Comparison of ENCODE assay signal across 32 mouse cellular contexts in genomic region chr2:128856673-128857072, GRCm38 (mm10). TPM values are rescaled to one million over a fixed set of nuclear protein-coding genes. Genes with fewer than 3 reads are reported as not detected.
A peak's percentile ranks its signal among the peaks of the same experiment; 100 is the strongest.
DNase-seq lines count a peak whose midpoint lies in the region; ATAC-seq and TF ChIP-seq lines count a peak whose summit lies in the region.
"Had no signal": no experiment of that assay in that cellular context is flagged by ENCODE, and none has a peak within 500 bp of the region (broad histone marks: within the 10 kb centered on the region; RNA-seq: fewer than 3 reads in every experiment).

No protein-coding gene starts in this region.

- ATAC-seq in kidney, postnatal 0 days (replicated peaks; ENCODE audit: low FRiP score, low read depth) = no peak
- ATAC-seq in kidney, embryonic 15.5 days (replicated peaks; ENCODE audit: low FRiP score) = no peak
- ATAC-seq: forebrain, embryonic 14.5 days; inflammation-experienced regulatory T-cells, adult 6 months; liver, embryonic 12.5 days; midbrain, embryonic 16.5 days had no signal

- peak; percentile 42; the same call in 1 of the 2 replicates for TF ChIP-seq CTCF in kidney, postnatal 0 days (IDR thresholded peaks at IDR 0.05; ENCODE audit: low read depth)
- no peak for TF ChIP-seq CTCF in brain, embryonic 14.5 days (IDR thresholded peaks at IDR 0.05; ENCODE audit: borderline replicate concordance, extremely low read depth, insufficient read depth, insufficient read length)

- no peak overlapping the region for H3K9ac ChIP-seq in kidney, postnatal 0 days (ENCODE audit: low read depth, low read length)
- no peak overlapping the region for H3K9ac ChIP-seq in kidney, embryonic 15.5 days
- H3K9ac ChIP-seq: embryonic facial prominence, embryonic 12.5 days; heart, embryonic 12.5 days; hindbrain, embryonic 13.5 days; limb, embryonic 13.5 days; liver, embryonic 12.5 days; neural tube, embryonic 13.5 days; stomach, embryonic 15.5 days had no signal

- H3K4me1 ChIP-seq in kidney, postnatal 0 days (replicated peaks; ENCODE audit: insufficient read depth, low read length) = no peaks in the 10 kb centered on the region
- no peaks in the 10 kb centered on the region for H3K4me1 ChIP-seq in kidney, embryonic 15.5 days
- H3K4me1 ChIP-seq: embryonic facial prominence, embryonic 12.5 days; heart, embryonic 12.5 days; hindbrain, embryonic 13.5 days; limb, embryonic 13.5 days; liver, embryonic 12.5 days; neural tube, embryonic 13.5 days; stomach, embryonic 15.5 days had no signal

- H3K4me3 ChIP-seq in kidney, postnatal 0 days (replicated peaks; ENCODE audit: low read depth, low read length) = no peak overlapping the region
- no peak overlapping the region for H3K4me3 ChIP-seq in kidney, embryonic 15.5 days (replicated peaks)
- H3K4me3 ChIP-seq: embryonic facial prominence, embryonic 12.5 days; gastrocnemius, adult 2 months; heart, embryonic 12.5 days; hindbrain, embryonic 13.5 days; left cerebral cortex, adult 2 months; limb, embryonic 13.5 days; liver, embryonic 12.5 days; myocyte; neural tube, embryonic 13.5 days; stomach, embryonic 15.5 days had no signal

- WGBS in kidney, postnatal 0 days = 84% methylated on average over 1 of the region's 1 CpGs
- 92% methylated on average over 1 of the region's 1 CpGs for WGBS in kidney, embryonic 15.5 days

- peaks cover 14% of the 10 kb centered on the region; the same call in 1 of the 2 replicates for H3K36me3 ChIP-seq in kidney, postnatal 0 days (ENCODE audit: insufficient read depth, low read length)
- peaks cover 23% of the 10 kb centered on the region for H3K36me3 ChIP-seq in kidney, embryonic 15.5 days
- H3K36me3 ChIP-seq: stomach, embryonic 15.5 days had no signal

- H3K9me3 ChIP-seq in kidney, postnatal 0 days (replicated peaks; ENCODE audit: low read length) = no peaks in the 10 kb centered on the region
- H3K9me3 ChIP-seq in kidney, embryonic 15.5 days (replicated peaks) = no peaks in the 10 kb centered on the region
- H3K9me3 ChIP-seq: embryonic facial prominence, embryonic 12.5 days; heart, embryonic 12.5 days; hindbrain, embryonic 13.5 days; liver, embryonic 12.5 days; neural tube, embryonic 13.5 days; stomach, embryonic 15.5 days had no signal

- peak; percentile 19 for DNase-seq in kidney, postnatal 0 days (ENCODE audit: low spot score)
- DNase-seq in 3T3-L1 (ENCODE audit: low read depth, low spot score) = peak; percentile 12
- DNase-seq in A20 (ENCODE audit: low read depth, low spot score) = peak; percentile 39
- peak; percentile 3 for DNase-seq in brain, embryonic 14.5 days (ENCODE audit: low read depth)
- no peak for DNase-seq in cerebellum, adult 9-10 months
- no peak for DNase-seq in urinary bladder, postnatal 10 days (ENCODE audit: low spot score)
- DNase-seq: adrenal gland, adult 8-10 months; cerebellum, adult 9-11 months; embryo, embryonic 11 days; gastrocnemius, adult 2 months; gastrocnemius, postnatal 36 days; heart, adult 18-20 months; heart, postnatal 4 days; kidney, adult 2 months; kidney, postnatal 14 days; lung, adult 2 months; lung, postnatal 10 days; thymus, postnatal 14 days had no signal

- no peak overlapping the region for H3K27ac ChIP-seq in kidney, postnatal 0 days
- H3K27ac ChIP-seq in kidney, embryonic 15.5 days = no peak overlapping the region
- H3K27ac ChIP-seq: embryonic facial prominence, embryonic 12.5 days; gastrocnemius, adult 2 months; hindbrain, embryonic 13.5 days; left cerebral cortex, adult 2 months; limb, embryonic 13.5 days; liver, embryonic 12.5 days; macrophage; neural tube, embryonic 13.5 days; stomach, embryonic 15.5 days had no signal

- H3K4me2 ChIP-seq in kidney, postnatal 0 days (ENCODE audit: low read length) = no peak overlapping the region
- H3K4me2 ChIP-seq in kidney, embryonic 15.5 days = no peak overlapping the region
- H3K4me2 ChIP-seq: embryonic facial prominence, embryonic 12.5 days; heart, embryonic 12.5 days; hindbrain, embryonic 13.5 days; limb, embryonic 13.5 days; liver, embryonic 12.5 days; neural tube, embryonic 13.5 days; stomach, embryonic 15.5 days had no signal

- no peaks in the 10 kb centered on the region for H3K27me3 ChIP-seq in kidney, postnatal 0 days (ENCODE audit: insufficient read depth, low read length)
- H3K27me3 ChIP-seq in kidney, embryonic 15.5 days = 0 out of 2 replicates have a peak, but pooled peaks cover under 1% of the 10 kb centered on the region
- H3K27me3 ChIP-seq: embryonic facial prominence, embryonic 12.5 days; heart, embryonic 12.5 days; limb, embryonic 13.5 days; neural tube, embryonic 13.5 days; stomach, embryonic 15.5 days had no signal

- TF ChIP-seq POLR2A in brain, embryonic 14.5 days (IDR thresholded peaks at IDR 0.05; ENCODE audit: borderline replicate concordance, extremely low read depth, insufficient read depth, insufficient read length, poor library complexity, severe bottlenecking) = no peak

RNA-seq across cellular contexts. Expression of gene Fbln7, which starts 6.1 kb away (rescaled TPM):
- polyA plus RNA-seq in kidney, postnatal 0 days (2015; fragmentation: Nextera tagmentation; extraction: Ambion mirVana) = 7.9 and 8.0 TPM in 2 replicates
- 5.1 and 6.2 TPM in 2 replicates for polyA plus RNA-seq in kidney, embryonic 15.5 days (2015; fragmentation: Nextera tagmentation; extraction: Ambion mirVana)
- polyA plus RNA-seq in brain, embryonic 14.5 days (2012; rRNA removed) = 1.3 and 1.7 TPM in 2 replicates
- polyA plus RNA-seq: macrophage had no signal

RNA-seq across cellular contexts. Expression of gene Tmem87b, which starts 38.8 kb away (rescaled TPM):
- polyA plus RNA-seq in kidney, postnatal 0 days (2015; fragmentation: Nextera tagmentation; extraction: Ambion mirVana) = 33.0 and 33.1 TPM in 2 replicates
- polyA plus RNA-seq in kidney, embryonic 15.5 days (2015; fragmentation: Nextera tagmentation; extraction: Ambion mirVana) = 32.3 and 32.6 TPM in 2 replicates
- 26.6 and 28.3 TPM in 2 replicates for polyA plus RNA-seq in brain, embryonic 14.5 days (2012; rRNA removed)

Comparison
In these comparisons a context has a peak if more than half of its experiments do, and no peak if none do; other contexts are left out.
1. DNase-seq: peak in kidney, postnatal 0 days (single experiment), 3T3-L1 (single experiment), A20 (single experiment) and brain, embryonic 14.5 days (single experiment); none in cerebellum, adult 9-10 months (single experiment) and urinary bladder, postnatal 10 days (single experiment).